Mouse (Mus musculus): ENCODE measurements at regions not wholly inside any gene's neighbourhood (a gene's known extent, or its start where the extent isn't known, plus 50 kb on each side); places are given as distances from the start of the nearest gene placed in this dataset.
A peak's percentile ranks its signal among the peaks of the same experiment; 100 is the strongest.

GRCm38 (mm10) chr5:119204736-119205135 is 465.7 kb upstream of the Tbx3 start:
- no peak for TF ChIP-seq CTCF (IDR thresholded peaks at IDR 0.05; ENCODE audit: low read depth)
- Histone ChIP-seq H3K4me1 (ENCODE audit: insufficient read depth) (no peaks in the 10 kb centered on the region), H3K36me3 (ENCODE audit: insufficient read depth) (no peaks in the 10 kb centered on the region), H3K9me3 (ENCODE audit: low read length) (peaks cover 3% of the 10 kb centered on the region; the same call in 1 of the 2 replicates), H3K9ac (no peak overlapping the region), H3K27ac (ENCODE audit: low read depth, low read length) (no peak overlapping the region), H3K4me3 (ENCODE audit: low read depth, low read length) (no peak overlapping the region), H3K4me2 (ENCODE audit: low read depth) (no peak overlapping the region), H3K27me3 (ENCODE audit: insufficient read depth, low read length) (no peaks in the 10 kb centered on the region)
- ATAC-seq (no peak), DNase-seq (no peak)
- WGBS: 61% methylated on average over 2 of the region's 2 CpGs

DNA sequence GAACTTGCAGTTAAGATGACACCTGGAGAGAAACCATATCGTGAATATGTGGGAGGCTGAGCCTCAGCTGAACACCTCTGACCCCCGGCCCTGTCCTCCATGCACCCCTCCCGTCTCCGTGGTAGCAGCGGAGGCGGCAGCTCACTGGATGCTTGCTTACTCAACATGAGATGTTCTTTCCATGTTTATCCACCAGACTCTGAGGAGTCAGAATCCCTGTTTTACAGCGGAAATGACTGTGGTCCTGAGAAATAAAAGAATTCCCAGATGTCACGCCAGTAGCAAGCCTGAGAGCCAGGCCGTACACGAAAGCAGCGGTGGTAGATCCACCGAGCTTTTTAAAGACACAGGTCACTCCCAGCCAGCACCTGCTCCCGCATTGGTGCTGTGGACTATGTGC is 462.4 kb upstream of the Tbx3 start:
- Histone ChIP-seq H3K27me3 (ENCODE audit: insufficient read depth, low read length) (no peaks in the 10 kb centered on the region), H3K9ac (no peak overlapping the region), H3K36me3 (ENCODE audit: insufficient read depth) (no peaks in the 10 kb centered on the region), H3K4me2 (ENCODE audit: low read depth) (no peak overlapping the region), H3K27ac (ENCODE audit: low read depth, low read length) (no peak overlapping the region), H3K9me3 (ENCODE audit: low read length) (peaks cover 6% of the 10 kb centered on the region; the same call in 1 of the 2 replicates), H3K4me1 (ENCODE audit: insufficient read depth) (no peaks in the 10 kb centered on the region), H3K4me3 (ENCODE audit: low read depth, low read length) (no peak overlapping the region)
- 81% methylated on average over 13 of the region's 13 CpGs for WGBS
- DNase-seq (no peak), ATAC-seq (no peak)
- TF ChIP-seq CTCF (IDR thresholded peaks at IDR 0.05; ENCODE audit: low read depth): no peak

- 73% methylated on average over 4 of the region's 4 CpGs for WGBS
- TF ChIP-seq CTCF (IDR thresholded peaks at IDR 0.05; ENCODE audit: low read depth): no peak
- ATAC-seq (no peak), DNase-seq (no peak)
- Histone ChIP-seq H3K27me3 (ENCODE audit: insufficient read depth, low read length) (no peaks in the 10 kb centered on the region), H3K9ac (no peak overlapping the region), H3K4me2 (ENCODE audit: low read depth) (no peak overlapping the region), H3K4me1 (ENCODE audit: insufficient read depth) (no peaks in the 10 kb centered on the region), H3K27ac (ENCODE audit: low read depth, low read length) (no peak overlapping the region), H3K4me3 (ENCODE audit: low read depth, low read length) (no peak overlapping the region), H3K9me3 (ENCODE audit: low read length) (peaks cover 6% of the 10 kb centered on the region; the same call in 1 of the 2 replicates), H3K36me3 (ENCODE audit: insufficient read depth) (no peaks in the 10 kb centered on the region)
Observed at GRCm38 (mm10) chr5:119213196-119213595, 457.3 kb upstream of the Tbx3 start.

GRCm38 (mm10) chr5:119213692-119214357 is 456.6 kb upstream of the Tbx3 start:
- Histone ChIP-seq H3K4me3 (ENCODE audit: low read depth, low read length) (no peak overlapping the region), H3K36me3 (ENCODE audit: insufficient read depth) (no peaks in the 10 kb centered on the region), H3K27me3 (ENCODE audit: insufficient read depth, low read length) (no peaks in the 10 kb centered on the region), H3K9me3 (ENCODE audit: low read length) (peaks cover 6% of the 10 kb centered on the region; the same call in 1 of the 2 replicates), H3K4me1 (ENCODE audit: insufficient read depth) (no peaks in the 10 kb centered on the region), H3K4me2 (ENCODE audit: low read depth) (no peak overlapping the region), H3K27ac (ENCODE audit: low read depth, low read length) (no peak overlapping the region), H3K9ac (no peak overlapping the region)
- 59% methylated on average over 7 of the region's 7 CpGs for WGBS
- DNase-seq (no peak), ATAC-seq (no peak)
- no peak for TF ChIP-seq CTCF (IDR thresholded peaks at IDR 0.05; ENCODE audit: low read depth)

DNA sequence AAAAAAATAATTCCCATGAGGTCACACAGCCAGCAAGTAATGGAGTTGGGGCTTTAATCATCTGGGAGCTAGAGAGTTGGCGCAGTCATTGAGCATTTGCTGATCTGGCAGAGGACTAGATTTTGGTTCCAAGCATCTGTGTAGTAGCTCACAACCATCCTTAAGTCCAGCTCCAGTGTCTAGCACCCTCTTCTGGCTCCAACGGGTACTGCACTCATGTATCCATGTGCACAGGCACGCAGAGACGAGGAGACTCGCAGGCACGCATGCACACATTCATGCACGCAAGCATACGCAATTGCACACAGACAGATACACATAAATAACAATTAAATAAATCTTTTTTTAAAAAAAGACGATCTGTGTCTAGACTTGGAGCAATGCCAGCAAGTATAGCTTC is 455.5 kb upstream of the Tbx3 start:
- no peak for DNase-seq
- 89% methylated on average over 9 of the region's 9 CpGs for WGBS
- ATAC-seq: no peak

GRCm38 (mm10) chr5:119215364-119215763 is 455.1 kb upstream of the Tbx3 start:
- Histone ChIP-seq H3K9me3 (ENCODE audit: low read length) (no peaks in the 10 kb centered on the region), H3K9ac (no peak overlapping the region), H3K4me1 (ENCODE audit: insufficient read depth) (no peaks in the 10 kb centered on the region), H3K36me3 (ENCODE audit: insufficient read depth) (no peaks in the 10 kb centered on the region), H3K4me2 (ENCODE audit: low read depth) (no peak overlapping the region), H3K4me3 (ENCODE audit: low read depth, low read length) (no peak overlapping the region), H3K27ac (ENCODE audit: low read depth, low read length) (no peak overlapping the region), H3K27me3 (ENCODE audit: insufficient read depth, low read length) (no peaks in the 10 kb centered on the region)
- DNase-seq: peak; percentile 26
- WGBS: 58% methylated on average over 10 of the region's 10 CpGs
- peak; percentile 60 for ATAC-seq
- no peak for TF ChIP-seq CTCF (IDR thresholded peaks at IDR 0.05; ENCODE audit: low read depth)

More for the DNA sequence above, 455.5 kb upstream of the Tbx3 start:
- Histone ChIP-seq H3K9ac (no peak overlapping the region), H3K9me3 (ENCODE audit: low read length) (peaks cover 1% of the 10 kb centered on the region; the same call in 1 of the 2 replicates), H3K4me3 (ENCODE audit: low read depth, low read length) (no peak overlapping the region), H3K36me3 (ENCODE audit: insufficient read depth) (no peaks in the 10 kb centered on the region), H3K4me2 (ENCODE audit: low read depth) (no peak overlapping the region), H3K27ac (ENCODE audit: low read depth, low read length) (no peak overlapping the region), H3K27me3 (ENCODE audit: insufficient read depth, low read length) (no peaks in the 10 kb centered on the region), H3K4me1 (ENCODE audit: insufficient read depth) (no peaks in the 10 kb centered on the region)
- TF ChIP-seq CTCF (IDR thresholded peaks at IDR 0.05; ENCODE audit: low read depth): peak; percentile 53

- DNase-seq: peak; percentile 45
- 63% methylated on average over 3 of the region's 3 CpGs for WGBS
- ATAC-seq: peak; percentile 58; the same call in 1 of the 2 replicates
Observed at GRCm38 (mm10) chr5:119216146-119216545, 454.3 kb upstream of the Tbx3 start.

More at GRCm38 (mm10) chr5:119216146-119216545, 454.3 kb upstream of the Tbx3 start:
- Histone ChIP-seq H3K4me3 (ENCODE audit: low read depth, low read length) (no peak overlapping the region), H3K27me3 (ENCODE audit: insufficient read depth, low read length) (no peaks in the 10 kb centered on the region), H3K27ac (ENCODE audit: low read depth, low read length) (no peak overlapping the region), H3K9me3 (ENCODE audit: low read length) (no peaks in the 10 kb centered on the region), H3K9ac (no peak overlapping the region), H3K36me3 (ENCODE audit: insufficient read depth) (no peaks in the 10 kb centered on the region), H3K4me1 (ENCODE audit: insufficient read depth) (no peaks in the 10 kb centered on the region), H3K4me2 (ENCODE audit: low read depth) (no peak overlapping the region)
- no peak for TF ChIP-seq CTCF (IDR thresholded peaks at IDR 0.05; ENCODE audit: low read depth)
